Mouse (Mus musculus): ENCODE measurements at regions not wholly inside any gene's neighbourhood (a gene's known extent, or its start where the extent isn't known, plus 50 kb on each side); places are given as distances from the start of the nearest gene placed in this dataset.

DNA sequence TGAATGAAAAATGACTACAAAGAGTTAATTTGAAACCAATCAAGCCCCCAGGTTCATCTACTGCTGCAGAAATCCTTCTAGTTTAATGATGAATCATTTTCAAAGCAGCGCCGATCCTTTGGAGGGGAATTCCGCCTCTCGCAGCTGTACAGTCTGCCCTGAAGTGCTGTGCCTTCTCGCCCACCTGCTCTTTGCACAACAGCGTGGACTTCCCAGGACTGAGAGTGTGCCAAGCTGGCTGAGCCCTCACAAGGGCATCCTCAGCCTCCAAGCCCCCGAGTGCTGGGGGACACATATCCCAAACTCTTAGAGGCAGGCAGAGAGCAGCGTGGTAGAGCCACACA lies 186.7 kb upstream of the Lef1 start:
- TF ChIP-seq POLR2A (IDR thresholded peaks at IDR 0.05; ENCODE audit: borderline replicate concordance, low read depth, low read length), result no peak
- no peak for TF ChIP-seq CTCF (IDR thresholded peaks at IDR 0.05; ENCODE audit: low read depth, low read length)
